Mouse (Mus musculus): ENCODE measurements around the gene Usp7. TPM values are rescaled to one million over a fixed set of nuclear protein-coding genes. Genes with fewer than 3 reads are reported as not detected.
"Not testable (repeated sequence)": the region's sequence is repeated elsewhere in the genome, so short reads cannot be mapped to it uniquely, and the experiment has no call there.

Usp7 gene
- total RNA-seq, 2 experiments from 2014 or later: 144 to 151 TPM

DNA sequence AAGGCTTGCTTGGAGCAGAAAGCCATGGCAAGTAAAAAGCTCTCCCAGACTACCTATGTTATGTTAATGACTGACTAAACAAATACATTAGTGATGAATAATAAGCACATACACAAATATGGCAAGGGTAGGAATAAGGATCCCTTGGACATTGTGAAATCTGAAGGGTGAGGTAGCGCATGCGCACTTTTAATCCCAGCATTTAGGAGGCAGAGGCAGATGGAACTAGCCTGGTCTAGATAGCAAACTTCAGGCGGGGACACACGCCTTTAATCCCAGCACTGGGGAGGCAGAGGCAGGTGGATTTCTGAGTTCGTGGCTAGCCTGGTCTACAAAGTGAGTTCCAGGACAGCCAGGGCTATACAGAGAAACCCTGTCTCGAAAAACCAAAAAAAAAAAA, 34.5 kb downstream of the Usp7 start:
- DNase-seq (ENCODE audit: low spot score in 2 of 2): not testable (repeated sequence)

GRCm38 (mm10) chr16:8752334-8752733, 39.8 kb downstream of the Usp7 start:
- DNase-seq (ENCODE audit: low spot score in 2 of 2): no peak

- DNase-seq (ENCODE audit: low spot score in 2 of 2): no peak
Observed at GRCm38 (mm10) chr16:8751555-8752235, 40.4 kb downstream of the Usp7 start.

GRCm38 (mm10) chr16:8748904-8749303, 43.2 kb downstream of the Usp7 start:
- DNase-seq (ENCODE audit: low spot score in 2 of 2): no peak

DNA sequence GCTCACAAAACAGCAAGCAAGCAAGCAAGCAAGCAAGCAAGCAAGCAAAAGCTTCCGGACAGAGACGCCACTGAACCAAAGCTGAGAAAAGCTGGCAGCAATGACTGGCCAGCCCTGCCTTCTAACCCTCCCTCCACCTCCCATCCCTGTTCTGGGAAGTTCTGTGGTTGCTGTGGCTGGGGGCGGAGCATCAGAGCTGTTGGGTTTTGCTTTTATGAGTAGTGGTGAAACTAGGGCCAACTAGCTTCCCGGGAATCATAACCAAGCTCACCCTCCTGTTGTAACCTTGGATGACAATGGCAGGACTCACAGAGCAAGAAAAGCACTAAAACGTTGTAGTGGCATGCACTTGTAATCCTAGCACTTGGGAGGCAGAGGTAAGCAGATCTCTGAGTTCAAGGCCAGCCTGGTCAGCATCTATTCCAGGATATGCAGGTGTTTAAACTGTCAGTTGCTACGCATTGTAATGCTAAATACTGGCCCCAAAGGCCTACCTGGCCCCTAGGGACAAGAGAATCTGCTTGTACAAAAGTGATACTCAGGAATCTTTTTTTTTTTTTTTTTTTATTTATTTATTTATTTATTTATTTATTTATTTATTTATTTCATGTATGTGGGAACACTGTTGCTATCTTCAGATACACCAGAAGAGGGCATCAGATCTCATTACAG, 43.8 kb downstream of the Usp7 start:
- DNase-seq (ENCODE audit: low spot score in 2 of 2): no peak

GRCm38 (mm10) chr16:8747772-8748171, 44.3 kb downstream of the Usp7 start:
- DNase-seq (ENCODE audit: low spot score in 2 of 2): no peak

DNA sequence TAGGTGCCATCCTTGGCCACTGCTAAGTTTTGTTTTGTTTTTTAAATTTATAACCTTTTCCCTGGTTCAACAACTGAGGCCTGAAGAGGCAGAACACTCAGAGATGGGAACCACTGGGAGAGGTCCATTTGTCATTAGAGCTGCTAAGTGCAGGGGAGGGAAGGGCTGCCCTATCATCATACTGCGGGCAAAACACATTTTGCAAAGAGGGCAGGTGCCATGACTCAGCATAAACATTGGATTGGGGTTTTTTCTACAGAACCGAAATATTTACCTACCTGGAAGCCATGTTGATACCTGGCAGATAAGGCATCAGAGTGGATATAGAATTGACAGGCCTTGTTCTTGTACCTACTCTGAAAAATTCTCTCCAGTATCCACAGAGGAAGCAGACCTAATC, 45.6 kb downstream of the Usp7 start:
- no peak for DNase-seq (ENCODE audit: low spot score in 2 of 2)

DNA sequence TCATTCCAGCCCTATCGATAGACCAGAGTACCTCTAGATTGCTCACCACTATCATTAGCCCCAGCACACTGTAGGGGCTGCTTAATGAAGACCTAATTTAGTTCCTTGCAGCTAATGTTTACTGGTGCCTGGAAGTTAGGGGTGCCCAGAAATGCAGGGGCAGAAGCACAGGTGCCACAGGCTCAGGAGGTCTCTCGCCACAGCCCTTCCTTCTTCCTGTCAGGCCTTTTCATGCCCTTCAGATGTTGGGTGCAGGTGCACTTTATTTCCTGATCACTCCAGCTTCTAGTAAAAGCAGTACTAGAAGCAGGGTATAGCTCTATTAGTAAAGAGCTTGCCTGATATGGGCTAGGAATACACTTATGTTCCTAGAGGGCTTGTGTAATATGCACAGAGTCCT, 46.4 kb downstream of the Usp7 start:
- no peak for DNase-seq (ENCODE audit: low spot score in 2 of 2)

DNA sequence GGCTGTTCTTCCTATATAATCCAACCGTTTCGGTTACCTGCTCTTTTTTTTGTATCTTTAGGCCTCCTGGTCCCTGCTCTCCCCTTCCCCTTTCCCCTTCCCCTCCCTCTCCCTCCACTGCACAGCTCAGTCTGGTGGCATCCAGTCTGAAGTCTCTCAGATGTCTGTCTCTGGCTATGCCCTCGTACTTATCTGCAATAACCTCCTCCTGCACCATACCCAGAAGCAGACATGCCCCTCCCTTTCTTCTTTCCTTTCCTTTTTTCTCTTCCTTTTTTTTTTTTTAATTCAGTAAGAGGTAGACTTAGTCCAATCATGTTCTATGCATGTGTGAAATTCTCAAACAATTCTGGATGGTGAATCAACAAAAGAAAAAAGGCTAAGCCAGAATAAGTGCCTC, 48.1 kb downstream of the Usp7 start:
- DNase-seq (ENCODE audit: low spot score in 2 of 2): no peak

GRCm38 (mm10) chr16:8741697-8742096, 50.4 kb downstream of the Usp7 start:
- no peak for DNase-seq (ENCODE audit: low spot score in 2 of 2)

GRCm38 (mm10) chr16:8741110-8741509, 51.0 kb downstream of the Usp7 start:
- no peak for DNase-seq (ENCODE audit: low spot score in 2 of 2)

- DNase-seq (ENCODE audit: low spot score in 2 of 2): peak; percentile 85 to 90
Observed at GRCm38 (mm10) chr16:8738542-8739514, 53.3 kb downstream of the Usp7 start.

DNA sequence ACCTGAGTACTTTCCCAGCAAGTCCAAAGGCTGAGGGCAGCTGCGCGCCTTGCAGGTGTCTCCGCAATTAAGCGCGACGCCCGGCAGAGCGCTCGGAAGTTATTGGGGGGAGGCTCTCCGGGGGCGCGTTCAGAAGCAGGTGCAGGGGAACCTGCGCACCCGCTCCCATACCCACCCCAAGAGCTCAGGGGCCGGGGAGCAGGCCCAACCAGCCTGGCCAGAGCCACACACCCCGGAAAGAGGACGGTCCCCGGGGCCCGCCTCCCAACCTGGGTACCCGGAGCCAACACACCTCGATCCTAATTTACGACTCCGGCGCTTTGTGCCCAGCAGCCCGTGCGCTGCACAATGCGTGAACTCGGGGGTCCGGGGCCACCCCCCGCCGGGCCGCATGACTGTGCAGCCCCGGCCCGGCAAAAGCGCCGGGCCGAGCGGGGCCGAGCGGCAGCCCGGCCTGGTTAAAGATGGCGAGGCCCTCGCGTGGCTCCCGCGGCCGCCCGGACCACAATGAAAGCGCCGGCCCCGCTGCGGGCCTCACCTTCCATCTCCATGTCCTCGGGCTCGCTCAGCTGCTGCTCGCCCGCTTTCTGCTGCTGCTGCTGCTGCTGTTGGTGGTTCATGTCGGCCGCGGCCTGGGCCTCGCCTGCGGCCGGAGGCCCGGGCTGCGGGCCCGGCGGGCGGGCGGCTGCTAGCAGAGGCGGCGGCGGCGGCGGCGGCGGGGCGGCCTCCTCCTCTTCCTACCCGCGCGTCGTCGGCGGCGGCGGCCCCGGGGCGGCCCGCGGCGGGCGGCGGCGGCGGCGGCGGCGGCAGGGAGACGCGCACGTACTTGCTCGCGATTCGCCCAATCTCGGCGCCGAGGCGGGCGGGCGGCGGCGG, 54.2 kb downstream of the Usp7 start:
- no peak for DNase-seq (ENCODE audit: low spot score in 2 of 2)

DNA sequence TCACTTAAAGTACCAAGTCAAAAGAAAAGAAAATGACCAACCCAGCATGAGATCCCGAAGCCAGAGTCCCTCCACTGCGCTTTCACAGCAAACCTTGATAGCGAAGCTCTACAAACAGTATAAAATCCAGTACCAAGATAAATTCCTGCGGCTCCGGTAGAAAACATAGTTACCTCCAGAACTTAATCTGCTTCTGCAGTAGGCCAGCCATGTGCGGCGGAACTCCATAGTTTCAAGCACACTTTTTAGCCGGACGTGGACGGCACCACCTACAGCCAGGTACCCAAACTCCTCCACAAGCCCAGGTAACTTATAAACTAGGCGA, 54.8 kb downstream of the Usp7 start:
- DNase-seq (ENCODE audit: low spot score in 2 of 2): no peak

DNA sequence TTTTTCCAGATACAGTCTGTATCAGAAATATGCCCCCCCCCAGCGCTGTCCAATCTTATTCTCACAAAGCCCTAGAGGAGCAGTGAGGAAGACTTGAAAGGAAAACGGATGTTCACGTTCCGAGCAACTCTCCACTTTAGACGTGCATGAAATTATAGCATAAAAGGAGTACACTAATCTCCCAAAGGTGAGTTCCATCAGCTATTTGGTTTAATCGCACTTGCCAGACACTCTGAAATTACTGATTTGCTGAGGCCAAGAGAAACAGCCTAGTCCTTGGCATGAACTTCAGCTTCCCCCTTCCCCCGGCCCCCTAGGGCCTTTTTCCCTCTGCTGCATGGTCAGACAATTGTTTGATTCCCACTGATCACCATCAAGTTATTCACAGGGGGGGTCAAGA, 55.4 kb downstream of the Usp7 start:
- DNase-seq (ENCODE audit: low spot score in 2 of 2): no peak

DNA sequence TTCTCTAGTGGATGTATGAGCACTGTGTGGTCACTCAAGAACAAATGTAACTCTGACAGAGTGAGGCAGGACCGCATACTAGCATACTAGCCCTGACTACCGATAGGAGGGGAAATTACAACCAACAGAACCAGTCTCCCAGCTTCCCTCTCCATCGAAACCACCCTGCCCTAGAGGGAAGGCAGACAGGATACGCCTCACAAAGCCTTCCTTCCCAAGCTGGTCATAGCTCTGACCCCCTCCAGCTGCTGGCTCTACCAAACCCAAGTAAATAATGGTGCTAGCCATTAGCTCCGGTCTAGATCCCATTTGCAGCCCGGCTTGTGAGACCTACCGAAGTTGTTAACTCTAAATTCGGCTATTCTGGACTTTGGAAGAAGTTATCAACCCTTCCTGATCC, 56.1 kb downstream of the Usp7 start:
- DNase-seq (ENCODE audit: low spot score in 2 of 2): no peak

DNA sequence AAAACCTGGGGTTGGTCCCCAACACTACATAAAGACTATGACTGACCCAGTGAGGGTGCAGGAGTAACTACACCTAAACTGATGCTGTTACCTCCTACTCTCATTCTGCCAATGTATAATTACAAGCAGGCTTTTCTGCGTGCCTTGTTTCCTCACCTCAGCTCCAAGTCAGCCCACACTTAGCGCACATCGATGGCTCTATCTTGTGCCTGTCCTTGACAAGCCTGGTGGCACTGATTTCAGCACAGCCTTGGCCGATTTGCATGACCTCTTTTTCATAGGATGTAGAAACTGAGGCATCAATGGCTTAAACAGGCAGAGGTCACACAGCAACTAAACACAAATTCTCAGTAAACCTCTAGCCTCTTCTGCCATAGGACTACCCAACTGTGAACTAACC, 57.4 kb downstream of the Usp7 start:
- no peak for DNase-seq (ENCODE audit: low spot score in 2 of 2)

- DNase-seq (ENCODE audit: low spot score in 2 of 2): no peak
Observed at GRCm38 (mm10) chr16:8733624-8734023, 58.5 kb downstream of the Usp7 start.

DNA sequence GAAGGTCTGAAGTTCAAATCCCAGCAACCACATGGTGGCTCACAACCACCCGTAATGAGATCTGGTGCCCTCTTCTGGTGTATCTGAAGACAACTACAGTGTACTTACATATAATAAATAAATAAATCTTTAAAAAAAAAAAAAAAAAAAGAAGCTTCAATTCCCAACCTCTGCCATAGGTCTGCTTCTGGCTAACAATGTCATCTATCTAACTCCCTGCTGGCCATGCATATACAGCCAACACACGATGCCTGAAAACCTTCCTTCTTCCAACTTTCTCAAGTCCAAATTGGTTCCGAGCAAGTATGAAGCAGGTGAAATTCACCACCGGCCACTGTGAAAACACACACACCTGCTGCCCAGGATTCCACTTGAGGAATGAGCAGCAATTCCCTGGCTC, 59.7 kb downstream of the Usp7 start:
- not testable (repeated sequence) for DNase-seq (ENCODE audit: low spot score in 2 of 2)

GRCm38 (mm10) chr16:8731630-8732029, 60.5 kb downstream of the Usp7 start:
- no peak for DNase-seq (ENCODE audit: low spot score in 2 of 2)

DNA sequence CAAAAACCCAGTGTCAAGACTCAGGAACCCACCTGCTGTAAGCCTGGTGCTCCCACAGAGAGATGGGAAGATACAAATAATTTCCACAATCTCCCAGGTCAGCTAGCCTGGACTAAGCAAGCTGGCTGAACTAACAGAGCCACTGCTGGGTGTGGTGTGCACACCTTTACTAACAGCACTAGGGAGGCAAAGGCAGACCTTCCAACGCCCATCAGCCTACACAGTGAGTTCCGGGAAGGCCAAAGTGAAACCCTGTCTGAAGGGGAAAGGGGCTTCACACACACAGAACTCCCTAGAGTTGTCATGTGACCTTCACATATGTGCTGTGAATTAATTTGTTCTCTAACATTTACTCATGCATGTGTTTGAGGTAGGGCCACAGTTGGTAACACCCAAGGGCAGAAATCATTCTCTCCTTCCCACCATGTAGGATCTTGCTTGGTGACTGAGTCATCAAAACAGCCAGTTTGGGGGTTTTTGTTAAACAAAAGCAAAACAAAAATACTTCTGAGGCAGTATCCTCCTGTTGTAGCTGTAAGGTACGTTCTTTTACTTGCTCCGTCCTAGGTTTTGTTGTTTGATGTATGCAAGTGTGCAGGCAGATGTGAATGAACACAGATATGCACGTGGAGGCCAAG, 63.9 kb downstream of the Usp7 start:
- DNase-seq (ENCODE audit: low spot score in 2 of 2): no peak
